Mouse (Mus musculus) liver, postnatal 0 days (tissue): ENCODE results near the gene Tff3. TPM values are rescaled to one million over a fixed set of nuclear protein-coding genes. Genes with fewer than 3 reads are reported as not detected.

Source experiments
- ATAC-seq: fragments of 200-750 bp; cut with Nextera tagmentation; 2 replicates; pipeline ENCODE4 v1.8.0; 2017; ENCODE audit warnings: mild to moderate bottlenecking, moderate library complexity
- DNase-seq: peaks from one replicate; pipeline ENCODE4 v3.0.0-alpha.2; 2016
- H3K27ac ChIP-seq: fragments of 300-500 bp; sonication (generic); 2 replicates; pipeline ENCODE4 v1.5.1; 2014; ENCODE audit warnings: antibody characterized with exemption, moderate library complexity, mild to moderate bottlenecking, low read depth
- H3K27me3 ChIP-seq: fragments of 300-500 bp; sonication (generic); 2 replicates; pipeline ENCODE4 v1.6.1; 2014; ENCODE audit warnings: low read length, control low read depth, mixed read lengths; ENCODE audit not compliant: insufficient read depth
- H3K36me3 ChIP-seq: fragments of 300-500 bp; sonication (generic); replicated peaks from 2 replicates; pipeline ENCODE4 v1.6.1; 2014; ENCODE audit warnings: mild to moderate bottlenecking, control low read depth, low read length, moderate library complexity, mixed read lengths; ENCODE audit not compliant: insufficient read depth
- H3K4me1 ChIP-seq: fragments of 300-500 bp; sonication (generic); 2 replicates; pipeline ENCODE4 v1.6.1; 2014; ENCODE audit warnings: antibody characterized with exemption, mild to moderate bottlenecking, control low read depth; ENCODE audit not compliant: insufficient read depth
- H3K4me2 ChIP-seq: fragments of 300-500 bp; sonication (generic); 2 replicates; pipeline ENCODE4 v1.6.1; 2014; ENCODE audit warnings: low read depth, mild to moderate bottlenecking, low read length, moderate library complexity, mixed read lengths
- H3K4me3 ChIP-seq: fragments of 300-500 bp; sonication (generic); 2 replicates; pipeline ENCODE4 v1.5.1; 2014; ENCODE audit warnings: low read depth, low read length
- H3K9ac ChIP-seq: fragments of 300-500 bp; sonication (generic); replicated peaks from 2 replicates; pipeline ENCODE4 v1.6.1; 2014; ENCODE audit warnings: mild to moderate bottlenecking, moderate library complexity
- H3K9me3 ChIP-seq: fragments of 300-500 bp; sonication (generic); 2 replicates; pipeline ENCODE4 v1.6.1; 2016; ENCODE audit warnings: mild to moderate bottlenecking, control low read depth, low read length, mixed read lengths
- CTCF ChIP-seq: sonication (generic); IDR thresholded peaks from 2 replicates; pipeline ENCODE4 v1.5.1; 2016; ENCODE audit warnings: antibody characterized with exemption, low read depth
- EP300 ChIP-seq: IDR thresholded peaks from 2 replicates; pipeline ENCODE4 v1.6.1; 2016; ENCODE audit warnings: antibody characterized with exemption, low read depth, mild to moderate bottlenecking
- WGBS: fragments of 180-500 bp; shearing (Covaris S2); extraction: QIAGEN DNeasy Blood & Tissue Kit; methylation state at CpG from one replicate; pipeline ENCODE4 v1.1.7; 2014; ENCODE audit not compliant: insufficient replicate concordance; 5-methylcytosine and 5-hydroxymethylcytosine counted together
- polyA plus RNA-seq: library from polyadenylated mRNA; unstranded; fragments of >200 nt; fragmentation: Nextera tagmentation; extraction: Ambion mirVana; gene quantifications from 2 replicates; pipeline ENCODE4 v1.2.1, GENCODE M21; 2015

The Tff3 gene
- polyA plus RNA-seq, 1 experiment from 2014 or later = 1,034 TPM

DNA sequence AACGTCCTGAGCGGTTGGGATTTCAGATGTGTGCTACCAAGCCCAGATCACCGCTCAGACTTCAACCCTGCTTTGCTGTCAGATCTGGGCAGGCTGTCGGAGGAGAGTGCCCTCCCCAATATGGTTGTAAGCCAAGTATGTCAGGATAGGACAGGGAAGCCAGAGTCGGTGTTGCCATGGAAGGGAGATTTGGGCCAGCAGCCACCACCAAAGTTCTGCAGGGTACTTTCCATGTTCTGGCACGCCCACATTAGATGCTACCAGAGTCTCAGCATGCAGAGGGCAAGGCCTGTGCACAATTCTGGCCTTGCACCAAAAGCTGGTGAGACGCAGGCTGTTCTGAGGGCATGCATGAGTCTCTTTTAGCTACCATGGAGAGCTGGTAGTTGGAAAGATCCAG is 43.2 kb downstream of the Tff3 start:
- DNase-seq (no peak), ATAC-seq (no peak)
- no peak overlapping the region for H3K4me3 ChIP-seq
- H3K4me2 ChIP-seq = no peak overlapping the region
- H3K9ac ChIP-seq = no peak overlapping the region
- H3K36me3 ChIP-seq = 0 out of 2 replicates have a peak, but pooled peaks cover under 1% of the 10 kb centered on the region
- WGBS = 86% methylated on average over 7 of the region's 7 CpGs
- no peaks in the 10 kb centered on the region for H3K9me3 ChIP-seq
- H3K27ac ChIP-seq = no peak overlapping the region
- H3K4me1 ChIP-seq = peaks cover 47% of the 10 kb centered on the region
- TF ChIP-seq EP300 (no peak), CTCF (no peak)
- H3K27me3 ChIP-seq = no peaks in the 10 kb centered on the region

DNA sequence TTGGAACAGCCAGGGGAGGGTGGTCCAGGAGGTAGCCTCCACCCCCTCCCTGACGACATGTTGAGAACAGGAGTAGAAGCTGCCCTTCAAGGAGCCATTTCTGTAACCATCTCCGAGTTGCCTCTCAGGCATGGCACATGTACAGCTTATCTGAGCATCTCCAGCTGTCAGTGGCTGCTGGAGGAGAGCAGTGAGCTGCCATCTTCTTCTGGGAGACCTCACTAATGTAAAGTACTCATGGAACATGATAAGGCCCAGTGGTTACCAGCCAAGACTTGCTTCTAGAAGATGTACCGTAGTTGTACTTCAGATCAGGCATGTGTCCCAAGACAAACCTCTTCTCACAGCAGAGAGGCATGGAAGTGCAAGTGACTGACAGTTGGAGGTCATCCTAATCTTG is 43.9 kb downstream of the Tff3 start:
- Histone ChIP-seq H3K27me3 (no peaks in the 10 kb centered on the region), H3K27ac (no peak overlapping the region), H3K9me3 (no peaks in the 10 kb centered on the region), H3K4me3 (no peak overlapping the region), H3K9ac (no peak overlapping the region), H3K4me1 (peaks cover 41% of the 10 kb centered on the region), H3K4me2 (no peak overlapping the region), H3K36me3 (0 out of 2 replicates have a peak, but pooled peaks cover 2% of the 10 kb centered on the region)
- DNase-seq (no peak), ATAC-seq (no peak)
- 52% methylated on average over 3 of the region's 3 CpGs for whole genome bisulfite sequencing
- TF ChIP-seq EP300 (no peak), CTCF (no peak)

DNA sequence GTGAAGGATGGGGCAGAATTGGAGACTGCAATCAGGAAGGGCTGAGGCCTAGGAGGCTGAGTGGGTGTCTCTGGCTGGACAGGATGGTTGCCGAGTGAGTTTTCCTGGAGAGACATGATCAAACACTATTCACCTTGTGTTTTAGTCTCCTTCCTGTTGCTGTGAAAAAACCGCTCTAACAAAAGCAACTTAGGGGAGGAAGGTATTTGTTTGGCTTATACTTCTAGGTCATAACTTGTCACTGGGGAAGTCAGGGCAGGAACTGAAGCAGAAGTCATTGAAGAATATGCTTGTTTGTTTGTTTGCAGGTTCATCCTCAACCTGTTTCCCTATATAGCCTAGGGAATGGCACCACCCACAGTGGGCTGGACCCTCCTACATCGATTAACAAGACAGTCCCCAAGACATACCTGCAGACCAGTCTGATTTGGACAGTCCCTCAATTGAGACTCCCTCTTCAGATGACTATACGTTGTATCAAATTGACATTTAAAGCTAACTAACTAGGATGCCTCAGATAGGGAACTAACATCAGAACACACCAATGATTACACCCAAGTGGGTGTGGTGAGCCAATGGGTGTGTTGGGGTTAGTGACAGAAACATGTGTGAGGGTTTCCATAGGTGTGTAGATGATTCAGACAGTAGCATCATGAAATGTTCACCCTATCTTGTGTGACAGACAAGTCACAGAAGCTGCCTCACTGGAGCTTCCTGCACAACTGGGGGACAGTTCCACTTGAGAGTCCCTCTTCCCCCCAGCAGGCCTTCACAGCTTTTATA is 47.0 kb downstream of the Tff3 start:
- H3K36me3 ChIP-seq = 0 out of 2 replicates have a peak, but pooled peaks cover 2% of the 10 kb centered on the region
- H3K4me3 ChIP-seq = no peak overlapping the region
- no peak overlapping the region for H3K4me2 ChIP-seq
- no peaks in the 10 kb centered on the region for H3K9me3 ChIP-seq
- DNase-seq (no peak), ATAC-seq (no peak)
- H3K9ac ChIP-seq = no peak overlapping the region
- H3K27ac ChIP-seq = no peak overlapping the region
- TF ChIP-seq EP300 = no peak
- TF ChIP-seq CTCF = no peak
- H3K27me3 ChIP-seq = no peaks in the 10 kb centered on the region
- H3K4me1 ChIP-seq = peaks cover 22% of the 10 kb centered on the region
- 78% methylated on average over 4 of the region's 4 CpGs for WGBS

DNA sequence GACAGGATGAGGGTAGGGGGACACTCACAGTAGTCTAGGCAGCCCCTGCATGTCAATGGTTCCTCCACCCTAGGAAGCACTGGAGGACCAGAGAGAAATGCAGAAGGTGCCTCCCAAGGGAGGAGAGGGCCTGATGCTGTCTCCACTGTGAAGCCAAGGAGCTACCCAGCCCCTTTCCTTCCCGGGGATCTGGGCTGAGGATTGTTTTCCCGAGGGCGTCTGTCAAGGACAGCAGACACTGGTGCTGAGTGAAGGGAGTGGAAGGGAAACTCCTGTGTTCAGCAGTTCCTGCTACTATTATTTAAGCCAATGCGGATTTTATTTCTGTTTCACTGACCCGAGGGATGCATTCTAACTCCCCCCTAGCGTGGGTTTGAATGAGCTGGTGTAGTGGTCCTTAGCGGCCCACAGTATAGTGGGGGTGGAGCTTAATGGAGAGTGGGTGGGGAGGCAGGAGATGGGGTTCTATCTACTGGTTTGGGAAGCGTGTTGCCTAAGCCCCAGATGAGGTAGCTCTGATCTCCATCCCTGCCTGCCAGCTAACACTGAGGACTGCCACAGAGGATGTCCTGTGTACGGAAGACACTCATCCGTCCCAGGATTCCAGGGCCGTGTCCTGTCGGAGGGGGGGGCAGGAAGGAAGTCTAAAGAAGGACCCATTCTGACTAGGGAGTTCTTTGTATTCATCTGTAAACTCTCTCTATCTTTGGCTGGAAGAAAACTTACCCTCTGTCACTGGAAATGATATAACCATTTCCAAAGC is 50.2 kb downstream of the Tff3 start:
- H3K4me3 ChIP-seq = no peak overlapping the region
- H3K4me1 ChIP-seq = peaks cover 47% of the 10 kb centered on the region
- peak; percentile 49 for ATAC-seq
- H3K36me3 ChIP-seq = 0 out of 2 replicates have a peak, but pooled peaks cover 2% of the 10 kb centered on the region
- H3K9ac ChIP-seq = no peak overlapping the region
- no peaks in the 10 kb centered on the region for H3K9me3 ChIP-seq
- WGBS = 64% methylated on average over 12 of the region's 12 CpGs
- peak overlapping the region; percentile 59; the same call in 1 of the 2 replicates for H3K27ac ChIP-seq
- no peak overlapping the region for H3K4me2 ChIP-seq
- H3K27me3 ChIP-seq = no peaks in the 10 kb centered on the region
- TF ChIP-seq CTCF (no peak), EP300 (no peak)
- DNase-seq = no peak

DNA sequence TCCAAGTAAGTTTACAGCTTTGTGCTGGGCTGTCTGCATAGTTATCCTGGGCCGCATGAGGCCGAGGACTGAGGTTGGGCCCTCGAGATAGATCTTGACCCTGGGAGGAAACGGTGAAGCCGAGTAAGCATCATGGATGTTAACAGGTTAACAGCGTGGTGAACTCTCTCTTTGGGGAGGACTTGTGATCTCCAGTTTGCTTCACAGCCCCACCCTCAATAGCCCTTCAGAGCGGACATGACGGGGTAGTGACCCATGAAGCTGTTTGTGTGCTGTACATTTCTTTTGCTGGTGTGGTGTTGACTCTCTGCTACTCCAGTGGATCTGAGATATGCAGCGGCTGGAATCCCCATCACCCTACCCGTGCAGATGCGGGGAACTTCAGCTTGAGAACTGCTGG is 50.9 kb downstream of the Tff3 start:
- Histone ChIP-seq H3K4me3 (no peak overlapping the region), H3K27ac (peak overlapping the region; percentile 59; the same call in 1 of the 2 replicates), H3K27me3 (no peaks in the 10 kb centered on the region), H3K9me3 (no peaks in the 10 kb centered on the region), H3K4me1 (peaks cover 54% of the 10 kb centered on the region), H3K36me3 (0 out of 2 replicates have a peak, but pooled peaks cover 2% of the 10 kb centered on the region), H3K9ac (no peak overlapping the region), H3K4me2 (no peak overlapping the region)
- WGBS = 76% methylated on average over 11 of the region's 11 CpGs
- TF ChIP-seq EP300 = no peak
- no peak for TF ChIP-seq CTCF
- ATAC-seq = no peak
- DNase-seq = no peak

DNA sequence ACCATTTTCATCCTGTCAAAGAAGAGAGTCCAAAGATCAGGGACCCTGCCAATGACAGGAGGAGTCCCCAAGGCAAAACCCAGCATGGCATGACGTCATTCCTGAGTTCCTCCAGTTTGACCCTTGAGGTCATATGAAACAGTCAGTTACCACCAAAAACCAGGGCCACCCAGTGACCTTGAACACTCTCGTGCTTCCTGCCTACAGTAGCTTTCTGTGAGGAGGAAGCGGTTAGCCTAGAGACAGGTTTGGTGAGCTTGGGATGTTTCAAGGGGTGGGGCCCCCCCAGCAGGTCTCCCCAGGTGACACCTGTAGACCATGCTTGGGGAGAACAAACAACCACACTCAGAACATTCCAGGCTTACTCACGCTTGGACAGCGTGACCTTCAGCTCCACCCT is 51.9 kb downstream of the Tff3 start:
- TF ChIP-seq CTCF (no peak), EP300 (0 out of 2 replicates have a peak, but pooled peaks have one; percentile 13)
- H3K27me3 ChIP-seq = no peaks in the 10 kb centered on the region
- ATAC-seq = peak; percentile 56
- peaks cover 57% of the 10 kb centered on the region for H3K4me1 ChIP-seq
- WGBS = 55% methylated on average over 5 of the region's 5 CpGs
- H3K36me3 ChIP-seq = 0 out of 2 replicates have a peak, but pooled peaks cover 2% of the 10 kb centered on the region
- no peak overlapping the region for H3K9ac ChIP-seq
- no peak overlapping the region for H3K4me3 ChIP-seq
- H3K4me2 ChIP-seq = no peak overlapping the region
- 0 out of 2 replicates have a peak overlapping the region, but pooled peaks have one; percentile 30 for H3K27ac ChIP-seq
- no peak for DNase-seq
- H3K9me3 ChIP-seq = no peaks in the 10 kb centered on the region
